Mouse (Mus musculus): ENCODE measurements around the gene Olfr812.

DNA sequence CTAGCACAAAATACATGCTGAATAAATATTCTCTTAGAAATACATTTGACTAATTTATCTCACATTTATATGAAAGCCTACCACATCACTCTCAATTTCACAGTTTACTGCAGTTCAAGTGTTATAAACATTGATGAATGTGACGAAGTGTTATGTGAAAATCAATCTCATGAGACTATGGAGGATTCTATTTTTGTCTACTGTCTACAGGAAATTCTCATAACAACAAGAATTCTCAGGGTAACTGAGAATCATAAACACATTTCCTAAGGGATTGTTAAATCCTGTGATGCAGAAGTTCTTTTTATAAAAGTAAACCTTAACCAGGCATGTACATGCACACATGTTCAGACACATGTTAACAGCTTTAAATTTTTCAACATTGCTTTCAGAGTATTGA, at the start of gene Olfr812:
- TF ChIP-seq CHD2 (IDR thresholded peaks at IDR 0.05; ENCODE audit: low read depth, low read length) (no peak), ZNF384 (IDR thresholded peaks at IDR 0.05; ENCODE audit: low read depth, low read length) (no peak), MAFK (IDR thresholded peaks at IDR 0.05; ENCODE audit: insufficient read depth, low read depth, low read length) (no peak), HCFC1 (IDR thresholded peaks at IDR 0.05; ENCODE audit: borderline replicate concordance, insufficient read depth, low read length) (no peak), ZC3H11A (IDR thresholded peaks at IDR 0.05; ENCODE audit: borderline replicate concordance, low read depth, low read length) (no peak)

All from ES-E14 (cell line).